Mouse (Mus musculus): ENCODE results near the gene Ccdc12.

GRCm38 (mm10) chr9:110623416-110624195 is 32.7 kb upstream of the Ccdc12 start:
- TF ChIP-seq CTCF (conservative IDR thresholded peaks at IDR 0.05; ENCODE audit: insufficient read depth, insufficient read length, low read depth, low read length) (no peak), POLR2A (IDR thresholded peaks at IDR 0.05; ENCODE audit: low read depth, low read length) (no peak)
